Mouse (Mus musculus) gastrocnemius, adult 18-20 months (tissue): ENCODE measurements around the gene Adtrp. TPM values are rescaled to one million over a fixed set of nuclear protein-coding genes. Genes with fewer than 3 reads are reported as not detected.

Experiments
- DNase-seq: peaks from one replicate; pipeline ENCODE4 v3.0.0; 2021; ENCODE audit warnings: low spot score
- total RNA-seq, 2 experiments: library from RNA; stranded (reverse); gene quantifications; 2 replicates each; pipeline ENCODE4 v1.2.3; 2021

Adtrp gene
- total RNA-seq, 2 experiments from 2014 or later, result 0.50 to 0.64 TPM

DNA sequence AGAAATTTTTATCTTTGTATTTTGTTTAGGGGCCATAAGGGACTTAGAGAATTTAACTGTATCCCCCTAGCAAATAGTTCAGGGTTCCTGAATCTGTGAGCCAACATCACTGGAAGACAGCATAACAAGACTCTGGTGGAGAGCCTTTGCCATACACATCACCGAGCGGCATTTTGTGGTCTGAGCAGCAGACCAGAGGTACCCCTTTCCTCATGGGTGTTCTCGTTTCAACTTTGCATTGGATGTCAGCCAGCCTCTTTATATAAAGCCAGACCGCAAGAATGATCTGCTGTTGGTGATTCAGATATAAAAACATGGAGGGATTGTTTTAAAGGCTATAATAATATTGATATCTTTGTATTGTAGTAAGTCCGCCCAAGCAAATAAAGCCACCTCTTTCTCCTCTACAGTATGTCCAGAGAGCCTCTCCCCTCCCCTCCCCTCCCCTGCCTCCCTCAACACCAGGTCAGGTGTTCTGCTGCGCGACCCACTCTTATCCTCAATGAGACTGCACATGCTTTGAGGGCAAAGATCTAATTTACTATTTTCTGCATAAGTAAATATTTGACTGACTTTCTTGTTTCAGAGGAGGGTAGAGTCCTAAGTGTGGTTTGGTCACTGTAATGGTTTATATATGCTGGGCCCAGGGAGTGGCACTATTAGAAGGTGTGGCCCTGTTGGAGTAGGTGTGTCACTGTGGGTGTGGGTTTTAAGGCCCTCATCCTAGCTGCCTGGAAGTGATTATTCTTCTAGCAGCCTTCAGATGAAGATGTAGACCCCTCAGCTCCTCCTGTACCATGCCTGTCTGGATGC is 62.4 kb downstream of the Adtrp start:
- DNase-seq, result no peak

DNA sequence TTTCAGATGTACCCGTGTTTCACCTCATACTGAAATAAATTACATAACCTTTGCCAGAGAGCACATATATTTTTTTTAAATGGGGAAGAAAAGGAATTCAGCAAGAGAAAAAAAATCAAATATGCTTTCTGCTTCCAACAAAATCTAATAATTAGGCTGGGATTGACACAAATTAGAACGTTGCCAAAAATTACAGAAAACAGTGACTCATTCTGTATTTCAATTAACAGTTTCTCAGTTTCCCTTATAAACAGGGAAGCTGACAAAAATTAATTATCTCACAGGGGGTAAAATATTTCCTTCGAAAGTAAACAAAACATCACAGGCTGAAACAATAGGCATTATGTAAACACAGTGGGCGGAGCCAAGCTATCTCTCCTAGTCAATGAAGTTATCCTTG is 67.2 kb downstream of the Adtrp start:
- DNase-seq, result no peak

DNA sequence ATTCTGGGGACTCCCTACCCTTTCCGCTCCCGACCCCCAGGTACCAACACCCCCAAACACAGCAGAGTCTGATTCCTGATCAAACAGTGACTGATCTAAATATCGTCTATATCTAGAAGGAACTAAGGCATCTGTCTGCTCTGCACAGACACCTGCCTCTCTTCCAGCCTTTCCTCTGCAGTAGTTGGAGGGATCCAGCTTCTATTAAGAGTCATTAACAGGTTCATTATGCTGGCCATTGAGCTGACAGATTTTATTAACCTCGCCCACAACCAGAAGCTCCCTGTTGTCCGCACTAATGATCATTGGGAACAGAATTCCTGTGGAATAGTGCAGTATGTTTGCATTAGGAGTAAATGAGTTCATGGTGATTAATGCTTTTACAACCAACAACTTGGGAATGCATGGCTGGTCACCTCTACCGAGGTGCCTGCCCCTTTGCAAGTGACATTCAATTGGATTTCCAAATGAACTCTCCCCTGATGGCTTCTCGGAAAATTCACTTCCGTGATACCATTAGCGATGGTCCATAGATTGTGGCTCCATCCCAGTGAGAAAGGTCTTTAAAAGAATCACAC is 67.8 kb downstream of the Adtrp start:
- no peak for DNase-seq

DNA sequence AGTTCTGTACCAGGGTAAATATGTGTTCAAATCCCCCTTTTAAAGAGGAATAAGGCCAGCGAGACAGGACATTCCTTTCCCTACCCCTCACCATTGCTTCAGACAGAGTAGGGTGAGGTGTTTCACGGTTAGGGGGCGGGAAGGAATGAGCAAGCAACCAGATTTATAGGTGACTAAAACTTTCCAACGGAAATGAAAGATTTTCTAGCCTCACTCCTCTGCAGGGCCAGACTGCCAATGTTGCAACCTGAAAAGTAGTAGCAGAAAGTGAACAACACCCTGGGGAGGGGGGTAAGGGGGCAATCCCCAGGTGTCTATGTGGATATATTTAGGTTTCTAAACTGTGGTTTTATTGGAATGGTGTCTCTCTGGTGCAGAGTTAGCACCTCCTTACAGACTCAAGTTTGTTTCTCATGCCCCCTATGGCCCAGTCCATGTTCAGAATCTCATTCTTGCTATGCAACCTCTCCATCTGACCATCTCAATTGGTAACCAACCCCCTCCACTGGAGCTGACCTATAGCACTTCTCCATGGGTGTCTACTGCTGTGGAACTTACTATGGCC is 73.6 kb downstream of the Adtrp start:
- DNase-seq, result no peak

DNA sequence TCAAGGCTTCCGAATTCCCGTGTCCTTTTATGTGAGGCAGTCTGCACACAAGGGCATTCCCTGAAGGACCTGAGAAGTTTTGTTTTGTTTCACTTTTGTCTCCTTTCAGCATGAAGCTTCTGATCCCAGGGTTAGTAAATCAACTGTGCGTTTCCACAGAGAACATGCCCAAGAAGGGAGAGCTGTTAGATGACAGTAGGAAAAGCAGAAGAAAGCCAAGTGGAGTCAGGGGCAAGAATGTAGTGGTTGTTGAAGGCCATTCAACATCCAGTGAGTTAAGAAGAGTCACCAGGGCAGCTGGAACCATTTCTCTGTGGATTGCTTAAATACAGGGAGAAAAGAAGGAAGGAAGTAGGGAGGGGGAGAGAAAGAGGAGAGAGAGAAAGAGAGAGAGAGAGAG is 76.4 kb downstream of the Adtrp start:
- no peak for DNase-seq

DNA sequence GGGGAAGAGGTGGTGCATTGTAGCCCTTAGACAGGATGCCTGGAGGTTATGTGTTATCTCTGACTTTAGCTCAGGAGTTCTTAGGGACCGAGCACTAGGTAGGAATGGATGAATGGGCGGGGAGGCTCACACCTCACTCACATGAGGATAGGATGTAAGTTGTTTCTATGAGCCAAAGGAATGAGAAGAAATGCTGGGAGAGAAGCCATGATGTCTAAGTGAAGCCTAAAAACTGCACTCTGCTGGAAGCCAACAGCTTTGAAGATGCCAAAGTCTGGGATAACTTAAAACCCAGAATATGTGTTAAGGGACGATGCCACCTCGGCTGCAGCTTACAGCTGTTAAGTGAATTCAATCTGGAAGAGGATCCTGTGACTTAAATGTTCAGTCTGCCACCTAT is 79.5 kb downstream of the Adtrp start:
- DNase-seq, result no peak

DNA sequence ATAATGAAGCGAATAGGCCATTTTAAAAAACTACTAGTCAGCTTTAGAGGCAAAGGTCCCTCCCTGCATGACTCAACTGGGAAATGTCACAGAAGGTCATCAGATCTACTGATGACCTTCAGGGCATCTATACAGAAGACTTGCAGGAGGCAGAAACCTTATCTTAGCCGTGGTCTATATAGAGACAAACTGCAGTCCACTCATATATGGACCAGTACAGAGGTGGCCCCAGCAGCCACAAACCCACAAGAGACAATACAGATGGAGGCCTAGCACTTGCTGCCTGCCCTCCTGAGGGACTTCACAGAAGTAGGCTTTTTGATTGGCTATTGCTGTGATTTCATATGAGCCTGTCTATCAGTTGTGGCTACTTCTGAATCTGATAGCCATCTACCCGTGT is 85.5 kb downstream of the Adtrp start:
- no peak for DNase-seq

DNA sequence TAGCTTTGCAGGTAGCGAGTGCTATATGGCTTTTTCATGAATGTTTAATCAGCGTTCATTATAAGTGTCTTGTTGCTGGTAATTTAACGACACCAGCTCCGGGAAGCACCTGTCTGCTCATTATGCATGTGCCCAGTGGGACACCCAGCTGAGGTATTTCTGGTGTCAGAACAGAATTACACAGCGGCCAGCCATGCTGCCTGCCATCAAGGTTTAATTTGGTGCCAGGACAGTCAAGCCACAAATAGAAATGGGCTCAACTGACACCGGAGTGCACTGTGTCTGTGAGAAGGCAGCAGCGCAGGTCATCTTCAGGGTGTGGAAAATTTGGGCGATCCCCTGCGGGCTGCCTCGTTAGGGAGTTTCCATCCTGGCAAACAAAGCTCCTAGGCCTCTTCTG is 87.0 kb downstream of the Adtrp start:
- DNase-seq, result peak; percentile 79

DNA sequence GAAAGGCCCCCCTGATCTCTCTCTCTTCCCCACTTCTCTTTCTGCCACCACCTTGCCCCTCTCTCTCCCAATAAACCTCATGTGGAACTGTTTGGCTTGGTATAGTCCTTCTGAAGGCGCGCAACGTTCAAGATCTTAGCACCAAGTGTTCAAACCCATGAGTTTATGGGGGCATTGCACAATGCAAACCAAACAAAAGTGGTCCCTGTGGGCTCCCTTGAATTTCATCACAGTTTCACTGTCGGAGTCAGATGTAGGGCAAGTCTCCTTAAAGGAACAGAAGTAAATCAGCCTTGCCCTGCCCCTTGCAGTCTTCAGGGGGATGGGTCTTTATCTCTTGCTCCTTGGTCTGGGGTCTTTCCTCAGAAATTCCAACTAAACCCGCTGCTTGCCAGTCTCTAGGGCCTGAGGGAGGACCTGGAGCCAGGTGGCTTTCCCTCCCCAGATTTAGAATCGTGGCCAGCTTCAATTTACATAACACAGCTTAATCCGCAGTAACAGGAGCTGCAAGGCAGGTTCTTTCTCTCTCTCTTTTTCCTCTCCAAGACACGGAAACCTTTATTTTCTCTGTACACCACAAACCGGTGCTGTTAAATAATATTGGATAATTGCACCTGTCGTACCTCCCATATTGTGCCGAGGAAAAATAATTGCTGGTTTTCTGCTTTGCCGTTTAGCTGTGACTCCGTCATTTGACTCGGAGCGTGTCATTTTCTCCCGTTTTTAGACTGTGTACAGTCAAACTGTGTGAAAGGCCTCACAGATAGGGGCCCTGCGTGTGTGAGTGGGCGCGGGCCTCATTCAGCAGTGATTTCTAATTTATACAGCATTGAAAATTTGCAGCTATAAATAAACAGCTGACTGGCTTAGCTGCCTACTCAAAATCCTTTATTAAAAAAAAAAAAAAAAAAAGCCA is 88.7 kb downstream of the Adtrp start:
- DNase-seq, result no peak

DNA sequence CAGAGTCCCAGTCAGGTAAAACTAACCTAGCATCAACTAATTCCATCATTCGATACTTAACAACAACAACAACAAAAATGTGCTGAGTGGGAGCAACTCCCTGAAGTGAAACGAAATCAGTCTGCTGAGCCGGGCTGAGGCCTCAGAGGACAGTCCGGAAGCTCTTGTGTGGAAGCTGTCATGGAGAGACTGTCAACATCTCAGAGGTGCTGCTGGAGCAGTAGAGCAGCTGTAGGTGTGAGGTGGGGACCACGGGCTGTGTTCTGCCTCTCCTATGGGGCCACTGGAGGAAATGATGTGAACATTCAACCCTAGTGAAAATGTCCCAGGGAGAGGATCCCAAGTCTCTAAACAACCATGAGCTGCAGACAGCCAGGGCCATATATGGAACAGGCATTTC is 94.4 kb downstream of the Adtrp start:
- no peak for DNase-seq

DNA sequence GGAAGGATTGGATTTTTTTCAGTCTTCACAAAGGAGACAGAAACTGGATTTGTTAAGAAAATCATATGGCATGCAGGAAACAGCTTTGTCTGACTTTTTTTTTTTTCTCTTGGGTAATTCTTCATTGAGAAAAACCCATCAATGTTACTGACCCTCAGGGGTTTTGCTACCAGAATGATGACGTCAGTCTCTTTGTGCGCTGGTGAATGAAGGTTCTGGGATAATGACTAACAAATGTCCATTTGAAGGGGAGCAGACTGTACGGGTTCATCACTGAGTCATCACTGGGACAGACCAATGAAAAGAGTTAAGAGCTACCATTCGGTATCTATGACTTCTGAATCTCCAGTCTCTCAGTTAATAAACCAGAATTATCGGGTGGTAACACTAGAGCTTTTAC is 97.0 kb downstream of the Adtrp start:
- no peak for DNase-seq

DNA sequence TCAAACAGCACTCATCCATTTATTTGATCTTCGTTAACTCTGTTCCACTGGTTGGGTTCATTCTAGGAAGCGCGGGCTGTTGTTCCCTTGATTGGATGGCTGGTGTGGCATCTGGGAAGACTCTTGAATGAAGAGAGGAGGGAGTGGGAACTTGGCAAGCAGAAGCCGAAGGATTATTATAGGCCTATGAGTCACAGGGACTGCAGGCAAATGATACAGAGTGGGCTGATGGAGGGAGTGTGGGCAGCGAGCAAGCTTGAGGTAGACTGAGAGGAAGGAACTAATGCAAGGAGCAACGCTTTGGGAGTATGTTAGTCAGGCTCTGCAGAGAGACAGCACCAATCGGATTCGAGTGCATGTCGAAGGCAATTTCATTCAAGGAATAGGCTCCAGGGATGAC is 98.6 kb downstream of the Adtrp start:
- DNase-seq, result no peak

DNA sequence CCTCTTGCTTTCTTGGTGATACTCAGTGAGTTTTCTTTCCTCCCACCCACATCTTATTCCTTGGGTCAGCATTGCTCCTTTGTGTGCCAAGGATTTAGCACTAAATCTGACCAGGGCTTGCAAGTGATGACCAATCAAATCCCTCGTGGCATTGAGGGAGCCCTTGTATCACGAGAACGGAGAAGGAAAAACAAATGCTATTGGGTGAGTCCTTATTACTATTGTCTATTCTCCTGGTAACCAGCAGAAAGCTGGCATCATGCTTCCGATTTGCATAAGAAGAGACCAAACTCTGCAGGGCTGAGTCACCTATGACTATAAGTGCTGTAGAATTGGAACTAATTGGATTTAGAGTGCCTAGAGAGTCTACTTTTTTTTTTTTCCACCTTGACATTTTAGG is 99.8 kb downstream of the Adtrp start:
- no peak for DNase-seq

DNA sequence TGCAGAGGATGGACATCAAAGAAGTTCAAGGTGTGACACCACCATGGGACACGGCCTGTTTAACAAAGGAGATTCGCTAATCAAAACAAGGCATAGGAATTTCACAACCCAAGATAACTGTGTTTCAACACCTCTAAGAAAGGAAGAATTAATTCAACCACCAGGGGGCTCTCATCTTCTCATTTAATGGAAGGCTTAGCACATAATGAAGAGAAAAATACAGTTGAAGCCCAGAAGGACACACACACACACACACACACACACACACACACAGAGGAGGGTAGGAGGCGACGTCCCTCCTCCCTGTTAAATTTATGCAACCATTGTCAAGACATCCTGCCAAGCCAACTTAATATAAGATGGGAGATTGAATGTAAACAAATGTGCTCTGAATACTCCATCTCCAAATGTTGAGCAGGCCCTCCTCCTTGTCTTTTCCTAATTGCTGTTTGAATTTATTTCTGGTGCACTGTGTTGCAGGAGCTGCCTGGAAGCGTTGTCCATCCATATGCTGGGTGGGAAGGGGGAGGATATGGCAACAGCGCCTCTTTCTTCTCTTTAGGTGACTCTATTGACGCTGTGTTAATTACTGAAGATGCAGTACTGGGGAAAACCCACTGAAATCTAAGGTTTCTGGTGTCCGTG is 100.4 kb downstream of the Adtrp start:
- DNase-seq, result peak; percentile 63

DNA sequence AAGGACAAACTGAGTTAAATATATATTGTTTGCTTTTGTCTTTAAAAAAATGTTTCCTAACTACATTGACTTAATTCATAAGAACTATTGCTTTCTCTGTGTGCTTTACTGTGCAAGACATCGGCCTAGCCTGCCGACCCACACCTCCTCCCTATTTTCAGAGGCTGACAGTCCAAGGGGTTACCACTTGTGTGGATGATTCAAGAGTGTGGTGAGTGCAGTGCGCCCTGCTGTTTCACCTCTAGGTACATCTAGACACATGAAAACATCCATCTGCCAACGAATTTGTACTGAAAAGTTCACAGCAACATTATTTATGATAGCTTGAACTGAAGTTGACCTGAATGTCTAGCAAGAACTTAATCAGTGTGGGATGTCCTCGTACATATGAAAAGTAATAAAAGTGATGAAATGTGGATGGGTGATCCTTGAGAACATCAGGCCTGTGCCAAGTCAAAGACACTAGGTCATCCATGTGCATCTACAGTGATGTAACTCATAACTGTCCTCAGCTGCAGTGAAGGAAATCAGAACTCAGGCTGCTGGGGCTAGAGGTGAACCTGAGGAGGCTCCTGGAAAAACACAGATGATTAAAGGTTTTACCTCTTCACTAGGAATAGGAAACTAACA is 106.9 kb downstream of the Adtrp start:
- no peak for DNase-seq

DNA sequence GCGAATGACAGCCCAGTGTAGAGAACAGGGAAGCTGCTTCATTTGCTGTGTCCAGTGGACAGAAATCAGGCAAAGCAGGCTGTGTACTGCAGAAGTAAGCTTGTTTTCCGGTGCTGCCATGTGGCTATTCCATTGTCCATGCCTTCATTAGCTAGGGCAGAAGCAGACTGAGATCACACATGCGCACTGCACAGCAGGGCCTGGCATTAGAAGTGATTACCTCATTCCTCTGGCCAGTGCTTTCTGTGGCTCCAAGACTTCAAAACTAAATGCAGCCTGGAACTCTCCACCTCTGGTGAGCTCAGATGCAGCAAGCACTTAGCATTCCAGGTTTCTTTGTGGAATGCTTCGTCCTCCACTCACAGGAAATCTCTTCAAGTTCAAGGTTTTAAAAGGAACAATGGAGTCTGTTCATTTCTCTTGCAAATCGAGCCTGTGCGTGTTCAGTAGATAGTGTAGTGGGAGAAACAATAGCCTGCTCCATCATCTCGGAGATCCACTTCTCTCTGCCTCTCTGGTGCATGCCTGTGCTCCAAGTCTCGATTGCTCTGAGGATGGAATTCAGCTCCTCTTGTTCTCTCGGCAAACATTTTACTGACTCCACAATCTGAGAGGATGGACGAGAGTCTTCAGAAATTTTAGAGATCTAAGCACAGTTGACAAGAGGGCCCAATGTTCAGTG is 109.7 kb downstream of the Adtrp start:
- peak; percentile 23 for DNase-seq

DNA sequence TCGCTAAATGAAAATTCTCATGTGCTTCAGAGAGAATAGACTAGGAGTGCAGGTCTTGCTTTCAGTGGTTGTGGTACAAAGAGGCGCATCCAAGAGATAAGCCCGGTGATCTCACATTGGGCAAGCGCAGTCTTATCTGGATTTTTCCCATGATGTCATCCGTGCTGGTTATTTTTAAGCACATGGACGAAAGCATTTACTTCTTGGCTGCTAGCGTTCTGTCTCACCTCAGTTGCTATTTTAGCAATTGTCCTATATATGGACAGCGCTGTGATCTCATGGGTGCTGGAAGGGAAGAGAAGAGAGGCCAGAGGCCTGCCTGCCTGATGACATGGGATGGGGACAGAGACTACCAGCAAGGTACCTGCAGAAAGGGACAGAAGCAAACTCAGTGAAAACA is 117.8 kb downstream of the Adtrp start:
- no peak for DNase-seq

DNA sequence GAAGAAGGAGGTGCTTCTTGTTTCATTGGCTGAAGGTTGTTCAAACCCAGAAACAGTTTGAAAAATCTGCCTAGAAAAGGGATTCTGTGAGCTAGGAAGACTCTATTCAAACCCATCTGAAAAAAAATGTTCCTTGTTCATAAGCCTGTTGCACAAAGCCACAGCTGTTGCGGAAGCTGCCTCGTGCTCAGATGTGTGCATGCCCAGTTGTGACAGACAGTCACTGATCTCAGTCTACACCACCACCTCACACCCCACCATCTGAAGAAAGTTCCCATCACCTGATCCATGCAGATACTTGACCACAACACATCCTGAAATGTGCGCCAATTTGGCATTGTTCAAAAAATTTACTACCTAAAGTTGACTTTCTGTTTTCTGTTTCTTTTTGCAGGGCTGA is 119.7 kb downstream of the Adtrp start:
- DNase-seq, result no peak

DNA sequence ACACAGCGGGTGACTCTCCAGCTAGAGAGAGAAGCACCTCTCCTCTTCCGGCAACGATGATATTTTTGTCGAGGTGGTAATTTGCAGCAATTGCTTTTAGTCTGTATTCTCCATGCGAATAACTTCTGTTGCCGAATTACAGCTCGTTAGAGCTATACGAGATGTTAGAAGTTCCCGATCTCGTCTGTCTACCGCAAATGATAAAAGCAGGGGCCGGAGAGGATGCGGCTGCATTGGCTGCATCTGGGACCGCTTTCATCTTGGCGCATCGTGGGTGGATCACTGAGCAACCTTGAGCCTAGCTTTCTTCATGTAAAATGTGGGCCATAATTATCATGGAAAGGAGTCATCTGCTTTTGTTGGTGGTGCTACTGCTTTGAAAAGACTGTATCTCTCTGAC is 128.2 kb downstream of the Adtrp start:
- no peak for DNase-seq

DNA sequence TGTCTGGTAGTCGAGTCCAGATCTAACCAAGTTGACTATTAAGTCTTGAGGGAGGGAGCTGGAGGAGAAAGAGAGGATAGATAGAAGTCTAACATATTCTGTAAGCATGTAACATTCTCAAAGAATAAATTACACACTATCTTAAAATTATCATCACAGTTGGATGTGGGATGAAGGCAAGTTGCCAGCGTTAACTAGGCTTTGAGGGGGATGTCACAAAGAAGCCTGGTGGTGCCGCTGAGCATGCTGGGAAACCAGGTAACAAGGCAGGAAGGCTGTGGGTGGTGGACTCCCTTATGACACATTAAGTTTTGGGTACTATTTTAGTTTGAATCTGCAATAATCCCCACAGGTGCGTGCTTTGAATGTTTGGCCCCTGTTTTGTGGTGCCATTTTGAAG is 129.4 kb downstream of the Adtrp start:
- no peak for DNase-seq
